Comparison of ENCODE assay signal across 20 mouse cellular contexts in genomic region chr7:93665805-93666204, GRCm38 (mm10).
"Had no signal": no experiment of that assay in that cellular context is flagged by ENCODE, and none has a peak within 500 bp of the region (broad histone marks: within the 10 kb centered on the region; RNA-seq: fewer than 3 reads in every experiment).

No protein-coding gene starts in this region.

- H3K27ac ChIP-seq: liver, embryonic 13.5 days; liver, embryonic 15.5 days; lung, embryonic 15.5 days; macrophage; midbrain, embryonic 12.5 days; neural tube, embryonic 12.5 days had no signal

- DNase-seq: liver, embryonic 13.5 days; liver, postnatal 0 days; lung, adult 2 months; lung, postnatal 14 days; lung, postnatal 36 days; retina, postnatal 1 day; right cerebral cortex, adult 18-20 months; right cerebral cortex, postnatal 25 days; right cerebral cortex, postnatal 4 days; spleen, adult 18-20 months; thymus, adult 18-20 months; thymus, postnatal 14 days; thymus, postnatal 36 days had no signal

- H3K4me3 ChIP-seq: liver, embryonic 13.5 days; liver, embryonic 15.5 days; lung, embryonic 15.5 days; megakaryocyte, embryonic 14.5 days; midbrain, embryonic 12.5 days; neural tube, embryonic 12.5 days had no signal

- H3K9me3 ChIP-seq: liver, embryonic 13.5 days; liver, embryonic 15.5 days; lung, embryonic 15.5 days; megakaryocyte, embryonic 14.5 days; midbrain, embryonic 12.5 days; neural tube, embryonic 12.5 days had no signal

- H3K9ac ChIP-seq: liver, embryonic 13.5 days; liver, embryonic 15.5 days; liver, postnatal 0 days; lung, embryonic 15.5 days; midbrain, embryonic 12.5 days; neural tube, embryonic 12.5 days had no signal

- H3K4me2 ChIP-seq: liver, embryonic 13.5 days; liver, embryonic 15.5 days; lung, embryonic 15.5 days; midbrain, embryonic 12.5 days; neural tube, embryonic 12.5 days had no signal

- H3K27me3 ChIP-seq: liver, embryonic 13.5 days; liver, embryonic 15.5 days; lung, embryonic 15.5 days; megakaryocyte, embryonic 14.5 days; midbrain, embryonic 12.5 days; neural tube, embryonic 12.5 days had no signal

- ATAC-seq: liver, postnatal 0 days; lung, postnatal 0 days had no signal

- H3K36me3 ChIP-seq: liver, embryonic 13.5 days; liver, embryonic 15.5 days; lung, embryonic 15.5 days; midbrain, embryonic 12.5 days; neural tube, embryonic 12.5 days had no signal

- H3K4me1 ChIP-seq: liver, embryonic 13.5 days; liver, embryonic 15.5 days; lung, embryonic 15.5 days; megakaryocyte, embryonic 14.5 days; midbrain, embryonic 12.5 days; neural tube, embryonic 12.5 days had no signal
